Mouse (Mus musculus): ENCODE data around the gene Fam131a. TPM values are rescaled to one million over a fixed set of nuclear protein-coding genes. Genes with fewer than 3 reads are reported as not detected.

The Fam131a gene
- polyA plus RNA-seq, 1 experiment from 2014 or later, result 48.6 TPM

DNA sequence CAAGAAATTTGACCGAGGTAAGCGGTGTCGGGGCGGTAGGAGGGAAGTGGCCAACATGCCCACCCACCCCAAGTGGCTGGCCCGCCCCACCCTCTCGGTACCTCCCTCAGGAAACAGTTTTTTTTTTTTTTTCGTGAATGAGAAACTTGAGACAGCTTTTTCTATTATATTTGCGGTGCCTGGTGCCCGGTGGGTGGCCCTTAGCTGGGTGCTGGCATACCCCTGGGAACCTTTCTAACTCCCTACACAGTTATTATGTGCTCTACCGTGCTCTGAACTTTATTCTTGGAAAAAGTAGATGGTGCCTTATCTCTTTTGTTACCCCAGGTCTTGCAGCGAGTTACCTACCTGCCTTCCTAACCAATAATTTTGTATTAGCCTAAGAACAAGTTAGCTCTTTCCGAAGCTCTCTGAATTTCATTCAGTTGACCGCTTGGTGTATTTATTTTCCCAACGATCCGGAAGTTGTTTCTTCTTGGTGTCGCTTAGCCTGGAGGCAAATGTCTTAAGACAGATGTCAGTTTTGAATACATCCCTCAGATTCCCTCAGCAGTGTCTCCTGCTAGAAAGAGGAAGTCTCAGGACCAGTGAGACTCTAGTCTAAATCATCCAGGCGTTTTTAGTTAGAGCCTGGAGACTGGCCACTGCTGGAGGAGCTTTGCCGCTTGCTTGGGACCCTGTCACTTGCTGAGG lies 25.1 kb downstream of the Fam131a start:
- Histone ChIP-seq H3K9me3 (replicated peaks) (no peaks in the 10 kb centered on the region), H3K4me1 (peaks cover 46% of the 10 kb centered on the region), H3K36me3 (peaks cover 23% of the 10 kb centered on the region), H3K4me2 (peak overlapping the region; percentile 95), H3K4me3 (replicated peaks) (peak overlapping the region; percentile 55), H3K27me3 (replicated peaks) (no peaks in the 10 kb centered on the region), H3K27ac (replicated peaks) (peak overlapping the region; percentile 94), H3K9ac (replicated peaks) (peak overlapping the region; percentile 63)
- peak; percentile 12 for ATAC-seq (ENCODE audit: low FRiP score)
- WGBS, result 3% methylated on average over 18 of the region's 18 CpGs

DNA sequence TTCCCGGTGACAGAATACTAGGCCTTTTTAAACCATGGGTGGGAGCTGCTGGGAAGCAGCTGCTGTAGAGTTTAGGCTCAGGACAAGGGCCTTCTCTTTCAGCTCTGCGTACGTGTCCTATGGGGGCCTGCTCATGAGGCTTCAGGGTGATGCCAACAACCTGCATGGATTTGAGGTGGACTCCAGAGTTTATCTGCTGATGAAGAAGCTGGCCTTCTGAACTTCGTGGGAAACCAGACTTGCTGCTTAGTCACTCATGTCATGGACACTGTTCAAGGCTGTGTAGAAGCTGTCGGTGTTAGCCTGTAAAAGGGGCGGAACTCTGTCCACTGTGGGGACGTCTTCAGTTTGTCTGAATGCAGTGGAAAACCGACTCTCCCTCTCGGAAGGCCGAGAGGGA lies 28.8 kb downstream of the Fam131a start:
- no peak overlapping the region for H3K4me2 ChIP-seq
- H3K27ac ChIP-seq (replicated peaks), result no peak overlapping the region
- peaks cover 18% of the 10 kb centered on the region for H3K4me1 ChIP-seq
- no peak overlapping the region for H3K4me3 ChIP-seq (replicated peaks)
- ATAC-seq (ENCODE audit: low FRiP score), result no peak
- H3K36me3 ChIP-seq, result peaks cover 23% of the 10 kb centered on the region
- no peaks in the 10 kb centered on the region for H3K9me3 ChIP-seq (replicated peaks)
- H3K27me3 ChIP-seq (replicated peaks), result no peaks in the 10 kb centered on the region
- no peak overlapping the region for H3K9ac ChIP-seq (replicated peaks)
- WGBS, result 90% methylated on average over 10 of the region's 10 CpGs

DNA sequence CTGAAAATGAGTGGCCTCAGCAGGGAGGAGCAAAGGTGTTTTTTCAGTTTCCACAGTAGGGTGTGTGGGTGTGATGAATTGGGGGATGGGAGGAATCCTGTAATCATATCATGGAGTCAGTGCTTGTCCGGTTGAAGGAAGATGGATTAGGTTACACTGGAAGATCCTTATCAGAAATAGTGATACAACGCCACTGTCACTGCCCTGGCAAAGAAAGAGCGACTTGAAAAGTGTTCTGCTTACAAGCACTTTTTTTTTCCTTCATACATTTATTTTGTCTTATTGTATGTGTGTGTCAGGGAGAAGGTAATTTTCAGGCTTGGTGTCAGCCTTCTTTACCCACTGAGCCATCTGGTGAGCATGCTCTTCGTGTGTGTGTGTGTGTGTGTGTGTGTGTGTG lies 29.7 kb downstream of the Fam131a start:
- Histone ChIP-seq H3K9ac (replicated peaks) (no peak overlapping the region), H3K4me3 (replicated peaks) (no peak overlapping the region), H3K27me3 (replicated peaks) (no peaks in the 10 kb centered on the region), H3K4me1 (peaks cover 12% of the 10 kb centered on the region), H3K9me3 (replicated peaks) (no peaks in the 10 kb centered on the region), H3K27ac (replicated peaks) (no peak overlapping the region), H3K4me2 (no peak overlapping the region), H3K36me3 (peaks cover 23% of the 10 kb centered on the region)
- no peak for ATAC-seq (ENCODE audit: low FRiP score)
- WGBS, result 80% methylated on average over 4 of the region's 4 CpGs

DNA sequence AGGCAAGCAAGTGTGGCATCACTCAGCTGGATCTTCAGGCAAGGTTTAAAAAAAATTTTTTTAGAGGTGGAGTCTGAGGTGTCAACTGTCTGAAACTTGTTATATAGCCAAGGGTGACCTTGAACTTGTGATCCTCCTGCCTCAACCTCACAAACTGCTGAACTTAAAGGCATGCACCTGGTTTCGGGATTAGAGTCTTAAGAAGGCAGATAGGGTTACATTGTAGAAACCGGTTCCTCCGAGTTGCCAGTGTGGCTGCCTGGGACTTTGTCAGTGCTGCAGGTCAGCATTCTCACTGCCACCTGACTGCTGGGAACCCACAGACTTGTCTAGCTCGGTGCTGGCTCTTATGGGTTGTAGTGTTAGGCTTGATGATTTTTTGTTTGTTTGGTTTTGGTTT lies 30.2 kb downstream of the Fam131a start:
- no peaks in the 10 kb centered on the region for H3K9me3 ChIP-seq (replicated peaks)
- peaks cover 23% of the 10 kb centered on the region for H3K36me3 ChIP-seq
- H3K9ac ChIP-seq (replicated peaks), result no peak overlapping the region
- H3K4me2 ChIP-seq, result no peak overlapping the region
- H3K4me3 ChIP-seq (replicated peaks), result no peak overlapping the region
- H3K27me3 ChIP-seq (replicated peaks), result no peaks in the 10 kb centered on the region
- ATAC-seq (ENCODE audit: low FRiP score), result no peak
- peaks cover 11% of the 10 kb centered on the region for H3K4me1 ChIP-seq
- 74% methylated on average over 4 of the region's 4 CpGs for WGBS
- H3K27ac ChIP-seq (replicated peaks), result no peak overlapping the region

DNA sequence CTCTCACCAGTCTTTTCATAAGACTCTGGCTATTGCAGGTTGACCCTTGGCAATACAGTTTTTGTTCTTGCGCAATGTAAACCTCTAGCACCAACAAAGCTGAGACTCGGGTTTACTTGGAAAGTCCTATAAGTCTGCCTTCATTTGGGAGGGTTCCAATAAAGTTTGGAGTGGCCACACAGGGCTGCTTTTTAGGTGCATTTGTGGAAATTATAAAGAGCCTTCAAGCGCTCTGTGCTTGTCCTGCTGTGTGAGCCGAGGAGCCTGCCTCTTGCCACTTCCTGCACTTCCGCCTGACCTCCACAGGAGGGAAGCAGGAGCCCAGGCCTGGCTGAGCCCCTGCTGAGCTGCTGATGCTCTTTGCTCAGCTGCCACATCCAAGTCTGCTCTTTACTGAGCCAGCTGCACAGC lies 31.3 kb downstream of the Fam131a start:
- 36% methylated on average over 5 of the region's 5 CpGs for WGBS
- ATAC-seq (ENCODE audit: low FRiP score), result peak; percentile 55; the same call in 1 of the 2 replicates

DNA sequence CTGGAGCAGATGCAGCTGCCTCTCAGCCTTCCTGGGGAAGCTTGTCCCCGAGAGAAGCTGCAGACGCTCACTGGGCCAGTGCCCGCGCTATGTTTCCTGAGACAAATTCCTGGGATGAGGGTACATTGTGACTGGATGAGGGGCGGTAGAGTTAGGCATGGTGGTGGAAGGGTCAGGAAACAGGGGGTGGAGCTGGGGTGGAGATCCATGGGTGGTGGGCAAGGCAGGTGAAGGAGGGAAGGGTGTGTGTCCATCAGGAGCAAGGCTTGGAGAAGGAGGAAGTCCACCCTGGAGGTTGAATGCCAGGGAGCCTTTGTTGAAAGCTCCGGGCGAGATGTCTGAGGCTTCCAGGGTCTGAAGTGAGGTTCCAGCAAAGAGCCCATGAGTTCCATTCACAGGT lies 32.3 kb downstream of the Fam131a start:
- no peak for ATAC-seq (ENCODE audit: low FRiP score)
- WGBS, result 81% methylated on average over 7 of the region's 7 CpGs
- Histone ChIP-seq H3K9ac (replicated peaks) (no peak overlapping the region), H3K4me1 (0 out of 2 replicates have a peak, but pooled peaks cover 4% of the 10 kb centered on the region), H3K4me2 (no peak overlapping the region), H3K27me3 (replicated peaks) (no peaks in the 10 kb centered on the region), H3K27ac (replicated peaks) (no peak overlapping the region), H3K9me3 (replicated peaks) (no peaks in the 10 kb centered on the region), H3K4me3 (replicated peaks) (no peak overlapping the region), H3K36me3 (peaks cover 18% of the 10 kb centered on the region)

More for the DNA sequence above, 31.3 kb downstream of the Fam131a start:
- Histone ChIP-seq H3K9me3 (replicated peaks) (no peaks in the 10 kb centered on the region), H3K9ac (replicated peaks) (no peak overlapping the region; the same call in 1 of the 2 replicates), H3K4me2 (no peak overlapping the region), H3K4me1 (0 out of 2 replicates have a peak, but pooled peaks cover 4% of the 10 kb centered on the region), H3K4me3 (replicated peaks) (no peak overlapping the region), H3K27me3 (replicated peaks) (no peaks in the 10 kb centered on the region), H3K36me3 (peaks cover 23% of the 10 kb centered on the region), H3K27ac (replicated peaks) (no peak overlapping the region)

DNA sequence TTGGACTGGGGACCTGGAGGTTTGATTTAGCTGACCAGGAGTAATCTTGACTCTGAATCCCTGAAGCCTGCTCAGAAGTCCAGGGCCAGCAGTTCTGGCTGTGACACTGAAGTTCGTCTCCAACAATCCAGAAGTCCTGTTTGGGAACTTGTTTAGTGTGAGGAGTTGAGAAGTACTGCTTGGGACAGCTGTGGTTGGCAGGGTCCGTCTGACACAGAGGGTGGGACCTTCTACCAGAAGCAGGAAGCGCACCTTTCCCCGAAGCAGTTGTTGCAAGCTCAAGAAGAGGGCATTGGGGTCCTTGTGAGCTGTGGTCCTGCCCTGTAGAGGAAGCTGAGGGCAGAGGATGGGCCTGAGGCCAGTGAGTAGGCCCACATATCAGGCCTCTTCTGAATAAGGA lies 32.7 kb downstream of the Fam131a start:
- no peak for ATAC-seq (ENCODE audit: low FRiP score)
- WGBS, result 84% methylated on average over 4 of the region's 4 CpGs
- no peaks in the 10 kb centered on the region for H3K27me3 ChIP-seq (replicated peaks)

DNA sequence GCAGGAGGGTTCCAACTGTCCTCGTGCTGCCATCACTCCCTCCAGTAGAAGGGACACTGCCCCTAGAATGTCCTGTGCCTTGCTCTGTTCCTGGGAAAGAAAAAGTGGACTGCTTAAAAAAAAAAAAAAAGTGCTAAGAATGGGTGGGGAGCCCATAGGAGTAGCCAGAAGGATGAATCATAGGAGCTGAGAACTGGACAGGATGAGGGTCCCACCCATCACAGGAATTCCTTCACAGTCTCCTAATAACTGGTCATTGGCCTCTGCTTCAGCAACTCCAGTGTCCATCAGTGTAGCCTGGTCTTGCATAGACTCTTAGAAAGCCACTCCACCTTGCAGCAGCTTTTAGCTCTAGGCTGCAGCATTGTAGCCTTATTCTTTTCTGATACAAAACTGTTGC lies 33.3 kb downstream of the Fam131a start:
- peaks cover 12% of the 10 kb centered on the region for H3K36me3 ChIP-seq
- 0 out of 2 replicates have a peak, but pooled peaks cover 4% of the 10 kb centered on the region for H3K4me1 ChIP-seq
- H3K27ac ChIP-seq (replicated peaks), result no peak overlapping the region
- 80% methylated on average over 1 of the region's 1 CpGs for WGBS
- no peaks in the 10 kb centered on the region for H3K27me3 ChIP-seq (replicated peaks)
- H3K9me3 ChIP-seq (replicated peaks), result no peaks in the 10 kb centered on the region
- H3K4me3 ChIP-seq (replicated peaks), result no peak overlapping the region
- H3K4me2 ChIP-seq, result no peak overlapping the region
- H3K9ac ChIP-seq (replicated peaks), result no peak overlapping the region
- ATAC-seq (ENCODE audit: low FRiP score), result no peak

More for the DNA sequence above, 32.7 kb downstream of the Fam131a start:
- H3K9ac ChIP-seq (replicated peaks), result no peak overlapping the region
- H3K36me3 ChIP-seq, result peaks cover 15% of the 10 kb centered on the region
- H3K4me1 ChIP-seq, result 0 out of 2 replicates have a peak, but pooled peaks cover 4% of the 10 kb centered on the region
- H3K9me3 ChIP-seq (replicated peaks), result no peaks in the 10 kb centered on the region
- H3K27ac ChIP-seq (replicated peaks), result no peak overlapping the region
- H3K4me2 ChIP-seq, result no peak overlapping the region
- H3K4me3 ChIP-seq (replicated peaks), result no peak overlapping the region

DNA sequence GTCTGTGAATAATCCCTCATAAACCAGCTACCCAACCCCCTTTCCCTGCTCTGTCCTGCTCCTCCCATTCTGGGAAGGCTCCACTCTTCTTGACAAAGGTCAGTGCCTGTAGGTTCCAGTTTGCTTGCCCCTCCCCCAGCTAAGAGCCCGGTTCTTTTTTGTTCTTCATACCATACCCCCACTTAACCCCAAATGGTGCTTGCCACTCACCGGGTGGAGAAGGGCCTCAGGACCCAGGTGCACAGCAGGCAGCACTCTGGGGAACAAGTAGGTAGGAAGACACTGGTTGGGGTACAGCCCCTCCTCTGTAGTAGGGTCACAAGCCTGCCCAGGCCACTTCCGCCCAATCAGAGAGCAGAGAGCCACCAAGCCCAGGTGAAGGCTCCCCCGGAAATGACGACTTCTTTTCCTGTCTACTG lies 37.3 kb downstream of the Fam131a start:
- no peak for ATAC-seq (ENCODE audit: low FRiP score)

DNA sequence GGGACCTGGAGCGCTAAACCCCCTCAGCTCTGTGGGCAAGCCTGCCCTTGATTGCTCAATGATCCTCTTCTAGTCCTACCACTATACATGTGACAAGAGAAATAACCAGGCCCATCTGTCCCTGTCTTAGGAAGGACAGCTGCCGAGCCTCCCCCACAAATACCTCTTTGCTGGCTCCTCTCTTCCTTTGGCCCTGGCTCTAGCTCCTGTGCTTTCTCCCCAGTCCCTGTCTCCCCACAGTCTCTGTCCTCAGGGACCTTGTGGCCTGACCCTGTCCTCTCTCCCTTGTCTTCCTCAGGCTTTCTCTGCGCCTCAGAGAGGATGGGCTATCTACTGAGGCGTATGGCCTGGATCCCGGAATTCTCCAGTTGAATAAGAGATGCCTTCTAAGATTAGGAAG lies 38.6 kb downstream of the Fam131a start:
- peak overlapping the region; percentile 63; the same call in 1 of the 2 replicates for H3K4me3 ChIP-seq (replicated peaks)
- 57% methylated on average over 5 of the region's 5 CpGs for WGBS
- H3K36me3 ChIP-seq, result peaks cover 8% of the 10 kb centered on the region; the same call in 1 of the 2 replicates
- 0 out of 2 replicates have a peak overlapping the region, but pooled peaks have one; percentile 78 for H3K27ac ChIP-seq (replicated peaks)
- peaks cover 19% of the 10 kb centered on the region for H3K27me3 ChIP-seq (replicated peaks)
- no peak for ATAC-seq (ENCODE audit: low FRiP score)
- H3K9ac ChIP-seq (replicated peaks), result no peak overlapping the region
- H3K4me1 ChIP-seq, result peaks cover 24% of the 10 kb centered on the region
- H3K9me3 ChIP-seq (replicated peaks), result no peaks in the 10 kb centered on the region
- H3K4me2 ChIP-seq, result peak overlapping the region; percentile 85; the same call in 1 of the 2 replicates

More for the DNA sequence above, 37.3 kb downstream of the Fam131a start:
- Histone ChIP-seq H3K36me3 (no peaks in the 10 kb centered on the region), H3K9me3 (replicated peaks) (no peaks in the 10 kb centered on the region), H3K27ac (replicated peaks) (no peak overlapping the region), H3K4me1 (peaks cover 24% of the 10 kb centered on the region), H3K9ac (replicated peaks) (no peak overlapping the region), H3K4me2 (no peak overlapping the region), H3K4me3 (replicated peaks) (no peak overlapping the region), H3K27me3 (replicated peaks) (peaks cover 10% of the 10 kb centered on the region)
- 36% methylated on average over 5 of the region's 5 CpGs for WGBS

DNA sequence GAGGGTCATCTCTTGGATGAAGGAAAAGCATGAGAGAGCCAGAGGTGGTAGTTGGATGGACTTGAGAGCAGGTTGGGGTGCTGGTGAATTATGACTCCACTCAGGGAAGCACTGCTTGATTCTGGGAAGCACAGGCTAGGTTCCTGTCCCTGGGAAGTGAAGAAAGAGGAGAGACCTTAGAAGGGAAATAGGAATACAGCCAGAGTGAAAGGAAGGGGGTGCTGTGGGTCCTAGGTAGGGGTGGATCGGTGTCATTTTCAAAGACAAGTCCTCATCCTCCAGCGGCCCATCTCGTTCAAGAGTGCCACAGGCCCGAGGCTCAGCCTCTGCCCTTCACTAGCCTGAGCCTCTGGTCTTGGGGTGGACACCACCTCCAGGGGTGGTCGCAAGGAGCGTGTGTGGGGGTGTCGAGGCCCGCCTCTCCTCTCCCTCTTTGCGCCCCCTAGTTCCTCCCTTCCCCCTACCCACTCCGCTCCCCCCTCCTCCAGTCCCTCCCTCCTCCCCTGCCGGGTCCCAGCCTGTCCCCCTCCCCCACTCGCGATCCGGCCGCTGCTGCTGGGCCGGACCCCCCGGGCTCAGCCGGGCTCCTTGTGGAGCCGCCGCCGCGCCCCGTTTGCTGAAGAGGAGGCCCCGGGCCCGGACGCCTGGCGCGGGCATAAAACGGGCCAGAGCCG lies 39.3 kb downstream of the Fam131a start:
- H3K4me2 ChIP-seq, result peak overlapping the region; percentile 85
- H3K9ac ChIP-seq (replicated peaks), result peak overlapping the region; percentile 75
- H3K36me3 ChIP-seq, result peaks cover 14% of the 10 kb centered on the region; the same call in 1 of the 2 replicates
- H3K4me1 ChIP-seq, result peaks cover 24% of the 10 kb centered on the region
- peaks cover 19% of the 10 kb centered on the region for H3K27me3 ChIP-seq (replicated peaks)
- ATAC-seq (ENCODE audit: low FRiP score), result peak; percentile 67
- no peaks in the 10 kb centered on the region for H3K9me3 ChIP-seq (replicated peaks)
- H3K27ac ChIP-seq (replicated peaks), result peak overlapping the region; percentile 78
- 2% methylated on average over 28 of the region's 30 CpGs for WGBS
- peak overlapping the region; percentile 63 for H3K4me3 ChIP-seq (replicated peaks)
